Mouse (Mus musculus): ENCODE measurements at regions not wholly inside any gene's neighbourhood (a gene's known extent, or its start where the extent isn't known, plus 50 kb on each side); places are given as distances from the start of the nearest gene placed in this dataset.

GRCm38 (mm10) chr2:170206870-170207269 lies 59.0 kb upstream of the Zfp217 start:
- TF ChIP-seq CTCF (IDR thresholded peaks at IDR 0.05; ENCODE audit: low read depth, low read length) (no peak), POLR2A (IDR thresholded peaks at IDR 0.05; ENCODE audit: extremely low read depth, insufficient read depth, low read length) (no peak)

Data from liver, adult 2 months (tissue).